Mouse (Mus musculus) ovary, postnatal 10 days (tissue): ENCODE results near the gene Cryz.
"Not testable (repeated sequence)": the region's sequence is repeated elsewhere in the genome, so short reads cannot be mapped to it uniquely, and the experiment has no call there.

ENCODE experiments used
- DNase-seq: peaks from one replicate; pipeline ENCODE4 v3.0.0; 2022; ENCODE audit warnings: low spot score

Cryz gene

DNA sequence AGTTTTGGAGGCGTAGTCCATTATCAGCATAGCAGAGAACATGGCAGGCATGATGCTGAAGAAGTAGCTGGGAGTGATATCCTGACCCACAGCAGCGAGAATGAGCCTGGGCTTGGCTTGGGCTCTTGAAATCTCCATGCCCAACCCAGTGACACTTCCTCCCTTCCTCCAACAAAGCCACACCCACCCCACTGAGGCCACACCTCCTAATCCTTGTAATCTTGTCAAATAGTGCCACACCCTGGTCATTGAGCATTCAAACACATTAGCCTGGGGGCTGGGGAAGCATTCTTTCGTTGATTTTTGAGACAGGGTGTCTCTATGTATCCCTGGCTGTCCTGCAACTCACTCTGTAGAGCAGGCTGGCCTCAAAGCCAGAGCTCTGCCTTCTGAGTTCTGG is 15.4 kb downstream of the Cryz start:
- no peak for DNase-seq

GRCm38 (mm10) chr3:154614771-154615170 is 18.3 kb downstream of the Cryz start:
- no peak for DNase-seq

DNA sequence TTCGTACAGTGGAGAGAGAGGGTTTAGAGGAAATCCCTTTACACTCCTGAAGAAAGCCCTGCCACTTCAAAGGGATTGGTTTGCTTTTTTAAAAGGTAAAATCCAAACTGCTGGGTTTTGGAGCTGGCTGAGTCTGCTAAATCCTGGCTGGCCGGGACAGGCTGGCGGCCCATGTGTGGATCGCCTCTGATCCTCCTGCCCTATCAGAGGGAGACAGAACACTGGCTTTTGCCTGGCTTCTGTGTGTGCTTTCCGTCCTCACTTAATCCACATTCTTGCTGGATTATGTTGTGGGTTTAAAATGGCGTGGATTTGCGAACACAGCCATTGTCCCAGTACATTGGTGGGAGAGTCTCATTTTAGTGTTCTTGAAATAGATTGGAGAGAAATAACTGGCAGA is 18.8 kb downstream of the Cryz start:
- no peak for DNase-seq

DNA sequence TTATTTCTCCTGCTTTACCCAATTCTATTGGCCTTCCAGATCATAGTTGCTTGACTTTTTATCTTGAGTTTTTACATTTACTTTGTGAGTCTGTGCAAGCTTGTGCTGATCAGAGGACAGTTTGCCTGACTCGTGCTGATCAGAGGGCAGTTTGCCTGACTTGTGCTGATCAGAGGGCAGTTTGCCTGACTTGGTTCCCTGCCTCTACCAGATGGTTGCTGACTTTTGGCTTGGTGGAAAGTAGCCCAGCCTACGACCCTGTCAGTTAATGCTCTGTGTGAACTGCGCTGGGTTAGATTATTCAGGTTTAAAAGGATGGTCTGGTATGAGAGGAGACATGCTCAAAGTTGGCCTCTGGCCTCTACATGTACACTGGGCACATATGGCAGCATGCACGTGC is 19.6 kb downstream of the Cryz start:
- DNase-seq, result no peak

DNA sequence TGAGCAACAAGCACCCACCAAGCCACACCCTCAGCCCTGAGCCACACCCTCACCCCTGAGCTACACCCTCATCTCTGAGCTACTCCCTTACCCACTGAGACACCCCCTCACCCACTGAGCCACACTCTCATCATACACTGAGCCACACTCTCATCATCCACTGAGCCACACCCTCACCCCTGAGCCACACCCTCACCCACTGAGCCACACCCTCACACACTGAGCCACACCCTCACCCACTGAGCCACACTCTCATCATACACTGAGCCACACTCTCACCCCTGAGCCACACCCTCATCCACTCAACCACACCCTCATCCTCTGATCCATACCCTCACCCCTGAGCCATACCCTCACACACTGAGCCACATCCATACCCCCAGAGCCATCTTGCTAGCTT is 31.8 kb downstream of the Cryz start:
- no peak for DNase-seq

DNA sequence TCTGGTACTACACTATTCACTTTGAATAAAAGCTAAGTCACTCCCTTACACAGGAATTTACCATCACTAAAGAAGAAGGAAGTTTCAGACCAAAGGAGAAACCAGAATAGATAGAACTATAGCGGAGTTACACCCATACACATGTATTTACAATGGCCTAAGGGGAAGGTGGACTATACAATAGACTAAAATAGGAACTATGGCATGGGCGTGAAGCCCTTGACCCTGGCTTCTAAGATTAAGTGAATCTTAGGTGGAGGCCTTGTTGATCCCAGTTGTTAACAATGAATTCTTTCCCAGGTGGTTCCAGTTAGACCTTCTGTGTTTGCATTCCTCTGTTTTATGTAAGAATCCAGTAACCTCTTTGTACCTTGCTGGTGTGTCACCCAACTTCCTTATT is 34.8 kb downstream of the Cryz start:
- not testable (repeated sequence) for DNase-seq

DNA sequence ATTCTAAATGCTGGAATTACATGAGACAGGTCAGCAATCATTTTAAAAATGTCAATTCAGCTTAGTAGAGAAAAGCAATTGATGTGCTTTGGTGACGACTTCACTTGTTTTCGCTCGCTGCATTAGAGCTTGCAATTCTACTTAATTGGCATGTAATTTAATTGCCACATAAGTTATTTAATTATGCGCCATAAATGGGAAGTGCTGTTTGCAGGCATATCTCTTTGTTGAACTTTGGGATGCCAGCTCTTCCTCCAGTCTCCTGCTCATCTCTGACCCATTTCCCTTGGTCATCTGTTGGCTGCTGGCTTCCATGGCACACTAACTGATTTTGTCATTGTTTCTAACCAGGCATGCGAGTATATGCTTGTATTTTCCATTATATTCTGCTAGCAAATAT is 36.6 kb downstream of the Cryz start:
- no peak for DNase-seq

- DNase-seq, result no peak
These were observed 50.3 kb downstream of the Cryz start for GRCm38 (mm10) chr3:154646638-154647442.

- no peak for DNase-seq
These were observed 50.9 kb downstream of the Cryz start for GRCm38 (mm10) chr3:154647443-154647780.

DNA sequence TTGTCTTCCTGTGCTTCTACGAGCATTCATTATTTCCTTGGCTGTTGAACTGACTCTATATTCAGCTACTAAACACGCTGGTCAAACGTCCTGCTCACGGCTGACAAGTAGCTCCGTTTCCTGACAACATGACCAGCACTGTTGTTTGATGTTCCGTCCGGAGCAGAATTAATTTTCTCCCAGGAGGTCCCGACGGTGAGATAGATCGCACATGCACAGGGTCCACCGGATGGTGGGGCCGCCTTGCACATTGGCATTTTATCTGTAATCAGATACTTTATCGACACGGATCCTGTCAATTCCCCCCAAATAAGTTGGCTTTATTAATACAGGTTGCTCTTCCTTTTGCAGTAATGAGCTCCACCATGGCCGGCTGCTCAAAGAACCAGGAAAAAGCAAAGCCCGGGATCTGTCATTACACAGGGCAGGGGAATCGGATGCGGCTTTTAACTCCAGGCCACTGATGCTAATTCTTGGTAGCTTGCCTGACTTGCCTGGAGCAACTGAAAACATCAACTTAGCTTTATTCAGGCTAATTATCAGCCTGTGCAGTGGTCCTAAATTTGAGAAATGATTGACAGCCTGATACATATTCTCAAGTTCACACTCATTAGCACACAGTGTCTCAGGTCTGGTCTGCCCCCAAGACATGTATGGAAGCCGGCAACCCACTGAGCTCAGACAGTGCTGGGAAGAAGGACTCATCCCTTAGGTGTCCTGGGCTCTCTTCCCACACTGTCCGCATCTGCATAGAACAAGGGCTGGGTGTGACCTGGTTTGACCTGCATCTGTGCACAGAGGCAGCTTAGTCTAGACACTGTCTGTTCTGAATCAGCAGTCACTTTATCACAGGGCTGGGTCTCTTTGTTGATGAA is 53.1 kb downstream of the Cryz start:
- DNase-seq, result no peak

DNA sequence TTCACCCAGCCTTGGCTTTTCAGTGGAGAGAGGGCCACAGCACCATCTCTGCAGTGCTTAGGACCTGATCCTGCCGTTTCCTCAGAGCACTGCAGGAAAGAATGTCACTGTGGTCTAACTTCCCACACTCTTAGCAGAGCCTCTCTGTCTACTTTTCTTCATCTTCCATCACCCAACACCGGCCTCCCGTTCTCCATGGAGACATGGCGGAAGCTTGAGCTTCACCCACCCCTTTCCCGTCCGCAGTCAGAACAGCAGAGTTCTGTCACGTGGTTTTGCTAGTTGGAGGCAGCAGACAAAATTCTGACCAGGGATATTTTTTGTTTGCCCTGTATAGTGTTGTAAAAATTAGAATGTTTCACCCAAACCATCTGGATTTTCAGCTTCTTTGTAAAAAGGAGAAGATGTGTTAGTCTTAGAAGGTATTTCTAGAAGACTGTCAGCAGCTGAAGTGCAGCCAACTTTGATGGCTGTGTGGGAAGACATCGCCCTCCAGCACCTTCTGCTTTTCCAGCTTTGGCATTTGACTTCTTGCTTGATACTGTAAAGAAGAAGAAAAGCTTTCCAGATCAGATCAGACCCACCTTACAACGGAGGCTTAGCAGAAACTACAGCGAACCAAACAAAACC is 54.8 kb downstream of the Cryz start:
- DNase-seq, result no peak

- DNase-seq, result peak; percentile 36
These were observed 56.3 kb downstream of the Cryz start for GRCm38 (mm10) chr3:154652581-154653420.

DNA sequence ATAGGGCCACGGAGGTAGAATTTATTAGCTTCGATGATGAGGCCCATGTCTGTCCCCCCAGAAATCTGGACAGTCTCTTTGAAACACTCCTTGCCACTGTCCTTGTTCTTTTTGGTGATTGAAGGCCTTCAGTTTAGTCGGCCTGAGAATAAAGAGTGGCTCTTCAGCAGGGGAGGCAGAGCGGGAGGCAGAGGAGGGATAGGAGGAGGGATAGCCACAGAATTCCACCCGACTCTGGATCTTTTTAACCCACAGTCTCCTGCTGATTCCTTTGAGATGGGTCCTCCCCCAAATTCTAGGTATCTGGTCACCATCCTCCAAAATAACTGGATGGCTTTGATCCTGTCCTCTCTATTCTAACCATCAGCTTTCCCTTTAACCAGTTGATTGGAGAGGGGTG is 56.9 kb downstream of the Cryz start:
- DNase-seq, result no peak

DNA sequence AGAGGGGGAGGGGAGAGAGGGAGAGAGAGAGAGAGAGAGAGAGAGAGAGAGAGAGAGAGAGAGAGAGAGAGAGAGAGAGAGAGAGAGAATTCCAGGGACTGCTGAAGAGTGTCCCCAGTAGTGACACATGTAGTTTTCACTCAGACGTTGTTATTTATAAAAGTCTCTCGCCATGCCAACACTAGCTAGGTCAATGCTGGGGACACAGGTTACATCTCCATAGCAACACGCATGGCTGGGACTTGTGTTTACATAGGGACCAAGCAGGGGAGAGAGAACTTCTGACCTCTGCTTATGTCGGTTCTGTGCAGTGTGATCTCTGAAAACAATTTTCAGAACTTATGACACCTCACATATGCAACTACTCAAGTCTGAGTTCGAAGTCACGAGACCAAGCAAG is 57.8 kb downstream of the Cryz start:
- DNase-seq, result no peak

- DNase-seq, result no peak
These were observed 58.4 kb downstream of the Cryz start for GRCm38 (mm10) chr3:154654901-154655300.

DNA sequence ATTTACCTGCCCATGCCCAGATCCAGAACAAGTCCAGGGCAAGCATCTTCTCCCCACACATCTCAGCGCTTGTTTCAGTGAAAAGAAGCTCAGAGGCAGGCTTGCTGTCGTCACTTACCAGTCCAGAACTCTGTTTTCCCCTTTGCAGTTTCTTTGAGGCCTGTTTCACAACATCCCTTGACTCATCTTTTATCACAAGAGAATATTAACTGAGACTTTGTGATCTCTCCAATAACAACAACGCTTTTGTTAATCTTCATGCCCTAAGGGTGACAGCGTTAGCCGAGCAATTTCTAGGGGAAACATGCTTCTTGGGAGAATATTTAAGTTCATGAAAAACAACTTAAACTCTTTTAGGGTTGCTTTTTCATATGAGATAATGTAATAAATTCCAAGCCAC is 59.2 kb downstream of the Cryz start:
- DNase-seq, result no peak

DNA sequence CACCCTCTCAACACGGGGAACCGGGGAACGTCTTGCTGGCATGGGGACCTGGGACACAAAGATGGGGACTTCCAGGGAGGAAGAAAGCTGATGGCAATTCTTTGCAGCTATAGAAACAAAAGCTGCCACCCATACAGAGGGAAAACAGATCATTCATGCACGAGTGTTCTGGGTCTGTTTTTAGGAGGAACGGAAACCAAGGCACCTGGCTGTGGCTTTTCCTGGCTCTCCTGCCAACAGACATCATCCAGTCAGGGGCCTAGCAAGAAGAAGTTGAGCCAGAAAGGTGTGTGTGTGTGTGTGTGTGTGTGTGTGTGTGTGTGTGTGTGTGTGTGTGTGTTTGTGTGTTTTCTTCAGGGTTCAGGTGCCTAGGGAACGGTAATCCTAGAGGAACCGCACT is 67.0 kb downstream of the Cryz start, which contains the start of gene Erich3:
Gene Erich3, plus strand, starts transcription at position 315 of the 400 bp plus-strand sequence.
- no peak for DNase-seq

GRCm38 (mm10) chr3:154663976-154664581 is 67.6 kb downstream of the Cryz start:
- no peak for DNase-seq

DNA sequence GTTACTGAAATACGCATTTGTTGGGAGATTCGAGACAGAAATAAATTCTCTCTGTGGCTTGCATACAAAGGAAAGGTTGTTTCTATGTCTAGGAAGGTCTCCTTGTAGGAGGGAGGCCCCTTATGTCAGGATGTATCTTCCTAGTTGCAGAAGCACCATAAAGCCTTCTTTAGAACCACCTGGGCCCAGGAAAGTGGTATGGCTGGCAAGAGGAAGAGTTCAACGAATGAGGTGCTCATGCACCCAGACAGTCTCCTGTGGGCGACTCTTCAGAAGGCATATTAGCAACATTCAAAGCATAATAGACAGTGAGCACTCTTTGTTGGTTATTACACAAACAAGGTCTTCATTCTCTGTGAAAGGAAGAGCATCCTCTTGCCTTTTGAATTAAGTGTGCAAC is 68.1 kb downstream of the Cryz start:
- no peak for DNase-seq

DNA sequence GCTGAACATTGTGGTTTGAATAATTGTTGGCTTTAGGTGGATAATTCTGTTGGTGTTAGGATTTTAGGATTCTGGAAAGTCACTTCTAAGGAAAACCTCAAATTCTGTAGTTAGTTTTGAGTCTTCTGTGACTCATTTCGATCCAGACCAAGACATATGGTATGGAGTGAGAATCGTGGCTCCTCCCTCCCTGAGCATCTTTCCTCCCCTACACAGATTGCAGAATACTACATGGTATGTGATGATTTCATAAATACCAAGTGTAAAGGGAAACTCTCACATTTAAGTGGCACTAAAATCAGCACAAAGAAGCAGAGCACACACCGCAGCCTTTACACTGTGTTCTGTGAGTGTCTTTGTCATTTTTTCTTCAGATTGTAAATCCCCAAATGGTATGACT is 72.0 kb downstream of the Cryz start:
- no peak for DNase-seq

DNA sequence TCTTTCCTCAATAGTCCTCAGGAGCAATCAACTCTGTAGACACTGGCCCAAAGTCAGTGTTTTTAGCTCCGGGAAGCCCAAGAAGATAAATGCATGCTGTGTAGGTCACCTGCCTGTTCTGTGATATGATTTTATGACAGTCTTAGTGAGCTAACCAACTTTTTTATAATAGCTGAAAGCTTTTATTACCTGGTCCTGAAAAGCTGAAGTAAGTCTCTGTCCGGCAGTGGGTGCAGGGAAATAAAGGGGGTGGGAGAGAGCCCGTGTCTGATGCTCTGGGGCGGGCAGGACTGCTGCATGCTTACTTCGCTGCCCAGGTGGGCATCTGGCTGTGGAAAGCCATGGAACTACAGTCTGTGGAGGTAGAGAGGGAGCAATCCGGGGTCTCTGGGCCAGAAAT is 74.1 kb downstream of the Cryz start:
- DNase-seq, result no peak

DNA sequence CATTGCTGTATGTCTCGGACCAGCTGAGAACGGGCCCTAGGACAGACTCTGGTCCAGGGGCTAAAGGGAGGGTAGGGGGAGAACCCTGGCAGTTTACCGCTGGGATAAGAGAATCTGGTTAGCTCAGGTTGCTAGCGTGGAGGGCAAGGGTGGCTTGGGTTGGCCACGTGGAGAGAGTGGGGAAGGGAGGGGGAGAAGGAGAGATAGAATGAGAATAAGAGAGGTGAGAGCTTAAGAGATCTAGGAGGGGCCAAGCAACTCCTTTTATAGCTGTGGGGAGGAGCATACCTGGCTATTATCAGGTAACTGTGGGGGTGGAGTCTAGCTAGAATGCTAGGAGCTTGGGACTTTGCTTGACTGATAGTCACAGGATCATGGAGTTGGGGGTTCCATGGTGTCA is 74.5 kb downstream of the Cryz start:
- no peak for DNase-seq
